Mouse (Mus musculus): ENCODE measurements around the gene Doc2b.

Doc2b gene

GRCm38 (mm10) chr11:75792535-75792934 is 3.3 kb downstream of the Doc2b start:
- no peak for DNase-seq (ENCODE audit: low spot score in 2 of 2)

GRCm38 (mm10) chr11:75785897-75786296 is 10.0 kb downstream of the Doc2b start:
- DNase-seq (ENCODE audit: low spot score in 2 of 2), result no peak

GRCm38 (mm10) chr11:75783799-75784198 is 12.1 kb downstream of the Doc2b start:
- no peak for DNase-seq (ENCODE audit: low spot score in 2 of 2)

- peak in 1 of 2 experiments; percentile 69 for DNase-seq (ENCODE audit: low spot score in 2 of 2)
Measured at GRCm38 (mm10) chr11:75781919-75782318, 13.9 kb downstream of the Doc2b start.

GRCm38 (mm10) chr11:75775919-75776318 is 19.9 kb downstream of the Doc2b start:
- no peak for DNase-seq (ENCODE audit: low spot score in 2 of 2)

GRCm38 (mm10) chr11:75772562-75772961 is 23.3 kb downstream of the Doc2b start:
- no peak for DNase-seq (ENCODE audit: low spot score in 2 of 2)

- DNase-seq (ENCODE audit: low spot score in 2 of 2), result peak; percentile 72 to 89
Measured at GRCm38 (mm10) chr11:75769206-75769605, 26.6 kb downstream of the Doc2b start.

GRCm38 (mm10) chr11:75768091-75768989 is 27.5 kb downstream of the Doc2b start:
- DNase-seq (ENCODE audit: low spot score in 2 of 2), result no peak

- no peak for DNase-seq (ENCODE audit: low spot score in 2 of 2)
Measured at GRCm38 (mm10) chr11:75767014-75767413, 28.8 kb downstream of the Doc2b start.

- no peak for DNase-seq (ENCODE audit: low spot score in 2 of 2)
Measured at GRCm38 (mm10) chr11:75765161-75765560, 30.7 kb downstream of the Doc2b start.

GRCm38 (mm10) chr11:75764521-75765023 is 31.3 kb downstream of the Doc2b start:
- no peak for DNase-seq (ENCODE audit: low spot score in 2 of 2)

- no peak for DNase-seq (ENCODE audit: low spot score in 2 of 2)
Measured at GRCm38 (mm10) chr11:75762708-75763107, 33.1 kb downstream of the Doc2b start.

GRCm38 (mm10) chr11:75760785-75761184 is 35.1 kb downstream of the Doc2b start:
- DNase-seq (ENCODE audit: low spot score in 2 of 2), result no peak

- no peak for DNase-seq (ENCODE audit: low spot score in 2 of 2)
Measured at GRCm38 (mm10) chr11:75758553-75758952, 37.3 kb downstream of the Doc2b start.

- no peak for DNase-seq (ENCODE audit: low spot score in 2 of 2)
Measured at GRCm38 (mm10) chr11:75756687-75757086, 39.2 kb downstream of the Doc2b start.

- DNase-seq (ENCODE audit: low spot score in 2 of 2), result no peak
Measured at GRCm38 (mm10) chr11:75751082-75751481, 44.8 kb downstream of the Doc2b start.

- DNase-seq (ENCODE audit: low spot score in 2 of 2), result no peak
Measured at GRCm38 (mm10) chr11:75750537-75750936, 45.3 kb downstream of the Doc2b start.

GRCm38 (mm10) chr11:75744761-75745160 is 51.1 kb downstream of the Doc2b start:
- no peak for DNase-seq (ENCODE audit: low spot score in 2 of 2)

- DNase-seq (ENCODE audit: low spot score in 2 of 2), result no peak
Measured at GRCm38 (mm10) chr11:75741615-75742014, 54.2 kb downstream of the Doc2b start.

- no peak for DNase-seq (ENCODE audit: low spot score in 2 of 2)
Measured at GRCm38 (mm10) chr11:75740204-75740603, 55.6 kb downstream of the Doc2b start.

- DNase-seq (ENCODE audit: low spot score in 2 of 2), result no peak
Measured at GRCm38 (mm10) chr11:75738477-75738821, 57.4 kb downstream of the Doc2b start.

- DNase-seq (ENCODE audit: low spot score in 2 of 2), result no peak
Measured at GRCm38 (mm10) chr11:75737806-75738476, 57.9 kb downstream of the Doc2b start.

- DNase-seq (ENCODE audit: low spot score in 2 of 2), result no peak
Measured at GRCm38 (mm10) chr11:75736978-75737377, 58.9 kb downstream of the Doc2b start.
